Mouse (Mus musculus) cerebellum, postnatal 25 days (tissue): ENCODE results near the gene Copg1.

ENCODE experiments used
- DNase-seq, 2 experiments: peaks; one replicate each; pipeline ENCODE4 v3.0.0; 2021; ENCODE audit warnings: mixed read lengths in 2 of 2

The Copg1 gene

GRCm38 (mm10) chr6:87887594-87888233 lies at the start of gene Copg1:
Gene Copg1, plus strand, starts transcription at chr6:87887814.
- peak; percentile 100 for DNase-seq

GRCm38 (mm10) chr6:87838551-87839197 lies 48.9 kb upstream of the Copg1 start, which contains the start of gene Isy1:
Gene Isy1, minus strand, starts transcription at chr6:87838798.
- peak; percentile 94 to 95 for DNase-seq

GRCm38 (mm10) chr6:87839797-87840341 lies 47.7 kb upstream of the Copg1 start:
- no peak for DNase-seq

- no peak for DNase-seq
Measured at GRCm38 (mm10) chr6:87841635-87842034, 46.0 kb upstream of the Copg1 start.

GRCm38 (mm10) chr6:87842254-87842653 lies 45.4 kb upstream of the Copg1 start:
- DNase-seq, result no peak

GRCm38 (mm10) chr6:87845031-87845695 lies 42.5 kb upstream of the Copg1 start:
- DNase-seq, result peak; percentile 69 to 74

- no peak for DNase-seq
Measured at GRCm38 (mm10) chr6:87846813-87847212, 40.8 kb upstream of the Copg1 start.

- no peak for DNase-seq
Measured at GRCm38 (mm10) chr6:87849780-87850154, 37.8 kb upstream of the Copg1 start.

GRCm38 (mm10) chr6:87850155-87850899 lies 37.3 kb upstream of the Copg1 start:
- peak in 1 of 2 experiments; percentile 79 for DNase-seq

- DNase-seq, result peak; percentile 98 to 99
Measured at GRCm38 (mm10) chr6:87850900-87851614, 36.6 kb upstream of the Copg1 start, which contains the start of gene Cnbp. Gene Cnbp, minus strand, starts transcription at chr6:87851106.

GRCm38 (mm10) chr6:87851871-87852270 lies 35.7 kb upstream of the Copg1 start:
- DNase-seq, result no peak

- no peak for DNase-seq
Measured at GRCm38 (mm10) chr6:87853446-87853845, 34.2 kb upstream of the Copg1 start.

- DNase-seq, result no peak
Measured at GRCm38 (mm10) chr6:87857071-87857470, 30.5 kb upstream of the Copg1 start.

GRCm38 (mm10) chr6:87866211-87866610 lies 21.4 kb upstream of the Copg1 start:
- DNase-seq, result no peak

GRCm38 (mm10) chr6:87867256-87867655 lies 20.4 kb upstream of the Copg1 start:
- DNase-seq, result no peak

- DNase-seq, result peak in 1 of 2 experiments; percentile 14
Measured at GRCm38 (mm10) chr6:87868871-87869506, 18.6 kb upstream of the Copg1 start.

GRCm38 (mm10) chr6:87870440-87870839 lies 17.2 kb upstream of the Copg1 start:
- no peak for DNase-seq

GRCm38 (mm10) chr6:87871240-87871639 lies 16.4 kb upstream of the Copg1 start:
- DNase-seq, result no peak

GRCm38 (mm10) chr6:87873104-87873503 lies 14.5 kb upstream of the Copg1 start:
- no peak for DNase-seq

GRCm38 (mm10) chr6:87873963-87874362 lies 13.7 kb upstream of the Copg1 start:
- DNase-seq, result no peak

- no peak for DNase-seq
Measured at GRCm38 (mm10) chr6:87875083-87875482, 12.5 kb upstream of the Copg1 start.

GRCm38 (mm10) chr6:87875562-87875961 lies 12.1 kb upstream of the Copg1 start:
- no peak for DNase-seq
